Mouse (Mus musculus) C2C12 (cell line): Measurements from ENCODE around the gene Lgr6. TPM values are rescaled to one million over a fixed set of nuclear protein-coding genes. Genes with fewer than 3 reads are reported as not detected.
"Not testable (repeated sequence)": the region's sequence is repeated elsewhere in the genome, so short reads cannot be mapped to it uniquely, and the experiment has no call there.

ENCODE experiments used
- H3K27me3 ChIP-seq: one replicate; pipeline ENCODE4 v1.6.1; 2011; ENCODE audit not compliant: control insufficient read depth, insufficient read depth, insufficient read length
- H3K36me3 ChIP-seq: one replicate; pipeline ENCODE4 v1.6.1; 2011; ENCODE audit not compliant: control insufficient read depth, insufficient read depth
- H3K4me3 ChIP-seq: one replicate; pipeline ENCODE4 v1.5.1; 2011; ENCODE audit warnings: mild to moderate bottlenecking, control low read depth; ENCODE audit not compliant: poor library complexity, insufficient read depth, severe bottlenecking
- H3K79me2 ChIP-seq: one replicate; pipeline ENCODE4 v1.6.1; 2011; ENCODE audit not compliant: control insufficient read depth, insufficient read depth
- H3K79me3 ChIP-seq: one replicate; pipeline ENCODE4 v1.6.1; 2011; ENCODE audit warnings: low read depth, control low read depth
- H3ac ChIP-seq: one replicate; pipeline ENCODE3; 2011; ENCODE audit warnings: low read depth; ENCODE audit not compliant: control insufficient read depth, insufficient read length
- CEBPB ChIP-seq: IDR thresholded peaks from one replicate; pipeline ENCODE4 v1.6.1; 2011; ENCODE audit warnings: low read depth, mild to moderate bottlenecking, control low read depth, moderate library complexity
- CTCF ChIP-seq: IDR thresholded peaks from one replicate; pipeline ENCODE4 v1.5.1; 2011; ENCODE audit not compliant: control insufficient read depth, insufficient read depth, insufficient read length
- FOSL1 ChIP-seq: IDR thresholded peaks from one replicate; pipeline ENCODE4 v1.8.0; 2011; ENCODE audit warnings: mild to moderate bottlenecking, low read length; ENCODE audit not compliant: poor library complexity, insufficient read depth, severe bottlenecking
- MAX ChIP-seq: IDR thresholded peaks from one replicate; pipeline ENCODE4 v1.6.1; 2011; ENCODE audit warnings: mild to moderate bottlenecking, control low read depth
- MYOD1 ChIP-seq: IDR thresholded peaks from one replicate; pipeline ENCODE4 v1.6.1; 2011; ENCODE audit warnings: low read depth; ENCODE audit not compliant: control insufficient read depth, insufficient read length
- MYOG ChIP-seq: IDR thresholded peaks from one replicate; pipeline ENCODE4 v1.6.1; 2011; ENCODE audit not compliant: control insufficient read depth, insufficient read length; ENCODE audit errors: extremely low read depth
- USF1 ChIP-seq: IDR thresholded peaks from one replicate; pipeline ENCODE4 v1.6.1; 2011; ENCODE audit warnings: low read depth, mild to moderate bottlenecking, control low read depth, moderate library complexity
- polyA plus RNA-seq: library from polyadenylated mRNA; unstranded; fragments of >200 nt; fragmentation: generic; extraction: Trizol; gene quantifications from one replicate; pipeline ENCODE4 v1.2.1, GENCODE M21; 2012; ENCODE audit warnings: missing spikeins

Lgr6 gene
- polyA plus RNA-seq, 1 experiment, result 32.9 TPM

GRCm38 (mm10) chr1:135124573-135125363 lies 19.7 kb upstream of the Lgr6 start:
- H3K4me3 ChIP-seq, result no peak overlapping the region
- no peaks in the 10 kb centered on the region for H3K27me3 ChIP-seq
- TF ChIP-seq CTCF (no peak), USF1 (no peak), MYOG (no peak), FOSL1 (no peak), CEBPB (no peak), MAX (no peak), MYOD1 (no peak)
- no peaks in the 10 kb centered on the region for H3K36me3 ChIP-seq
- H3K79me2 ChIP-seq, result no peaks in the 10 kb centered on the region
- no peak overlapping the region for H3ac ChIP-seq
- H3K79me3 ChIP-seq, result no peaks in the 10 kb centered on the region

- TF ChIP-seq MYOD1 (no peak), USF1 (peak; percentile 86), MAX (no peak), CEBPB (no peak), CTCF (peak; percentile 92)
- no peaks in the 10 kb centered on the region for H3K79me3 ChIP-seq
- H3K36me3 ChIP-seq, result no peaks in the 10 kb centered on the region
- H3K79me2 ChIP-seq, result no peaks in the 10 kb centered on the region
- no peak overlapping the region for H3ac ChIP-seq
- no peak overlapping the region for H3K4me3 ChIP-seq
- H3K27me3 ChIP-seq, result no peaks in the 10 kb centered on the region
These were observed 7.6 kb upstream of the Lgr6 start for GRCm38 (mm10) chr1:135112661-135113060.

- not testable (repeated sequence) for H3K27me3 ChIP-seq, H3K36me3 ChIP-seq, H3K79me2 ChIP-seq, H3K79me3 ChIP-seq, H3K4me3 ChIP-seq, H3ac ChIP-seq
- peak; percentile 35 for TF ChIP-seq MYOD1
These were observed 6.2 kb upstream of the Lgr6 start for GRCm38 (mm10) chr1:135111271-135111670.

- TF ChIP-seq CEBPB, result no peak
- TF ChIP-seq MYOD1, result no peak
- no peak for TF ChIP-seq MYOG
- TF ChIP-seq USF1, result no peak
- no peak for TF ChIP-seq FOSL1
- peak; percentile 60 for TF ChIP-seq CTCF
- no peak for TF ChIP-seq MAX
- Histone ChIP-seq H3K79me2 (no peaks in the 10 kb centered on the region), H3K79me3 (no peaks in the 10 kb centered on the region), H3K27me3 (no peaks in the 10 kb centered on the region), H3K36me3 (no peaks in the 10 kb centered on the region), H3ac (no peak overlapping the region), H3K4me3 (no peak overlapping the region)
These were observed 5.0 kb upstream of the Lgr6 start for GRCm38 (mm10) chr1:135110075-135110474.

- TF ChIP-seq MYOD1 (no peak), CTCF (peak; percentile 36), MYOG (no peak)
- Histone ChIP-seq H3K27me3 (no peaks in the 10 kb centered on the region), H3K79me3 (peaks cover 4% of the 10 kb centered on the region), H3ac (no peak overlapping the region), H3K4me3 (no peak overlapping the region), H3K36me3 (no peaks in the 10 kb centered on the region), H3K79me2 (peaks cover 14% of the 10 kb centered on the region)
These were observed 3.5 kb upstream of the Lgr6 start for GRCm38 (mm10) chr1:135108611-135109010.

- Histone ChIP-seq H3K36me3 (no peaks in the 10 kb centered on the region), H3ac (no peak overlapping the region), H3K27me3 (no peaks in the 10 kb centered on the region), H3K79me2 (peaks cover 30% of the 10 kb centered on the region), H3K79me3 (peaks cover 12% of the 10 kb centered on the region), H3K4me3 (no peak overlapping the region)
- TF ChIP-seq CEBPB, result no peak
- TF ChIP-seq MYOG, result no peak
- peak; percentile 10 for TF ChIP-seq MAX
- no peak for TF ChIP-seq MYOD1
- TF ChIP-seq CTCF, result peak; percentile 84
These were observed 875 bp upstream of the Lgr6 start for GRCm38 (mm10) chr1:135105951-135106350.
